Comparison of ENCODE assay signal across 16 mouse cellular contexts in genomic region chr12:103109301-103109700, GRCm38 (mm10).
"Had no signal": no experiment of that assay in that cellular context is flagged by ENCODE, and none has a peak within 500 bp of the region (broad histone marks: within the 10 kb centered on the region; RNA-seq: fewer than 3 reads in every experiment).

No protein-coding gene starts in this region.

- DNase-seq: kidney, adult 9 months; kidney, postnatal 14 days; kidney, postnatal 4 days; layer of hippocampus, postnatal 36 days; liver, embryonic 13.5 days; lung, adult 2 months; lung, postnatal 14 days; lung, postnatal 4 days; retina, postnatal 1 day; thymus, adult 18-20 months; thymus, postnatal 14 days; thymus, postnatal 4 days had no signal

- H3K27me3 ChIP-seq: liver, embryonic 13.5 days; midbrain, embryonic 13.5 days; neural tube, embryonic 13.5 days had no signal

- H3K27ac ChIP-seq: left cerebral cortex, adult 2 months; liver, embryonic 13.5 days; midbrain, embryonic 13.5 days; neural tube, embryonic 13.5 days had no signal

- H3K4me3 ChIP-seq: left cerebral cortex, adult 2 months; liver, embryonic 13.5 days; midbrain, embryonic 13.5 days; myocyte; neural tube, embryonic 13.5 days had no signal

- H3K4me1 ChIP-seq: liver, embryonic 13.5 days; midbrain, embryonic 13.5 days; neural tube, embryonic 13.5 days had no signal
